Mouse (Mus musculus) small intestine, adult 2 months (tissue): ENCODE measurements around the gene Jkamp.

Experiments used
- CTCF ChIP-seq: fragments of 200-500 bp; IDR thresholded peaks from 2 replicates; pipeline ENCODE4 v1.5.1; 2012; ENCODE audit warnings: low read depth, mild to moderate bottlenecking, control low read depth, inconsistent platforms, low read length, moderate library complexity, mixed read lengths; ENCODE audit not compliant: insufficient replicate concordance, insufficient read length; ENCODE audit errors: extremely low read depth
- POLR2A ChIP-seq: fragments of 200-500 bp; IDR thresholded peaks from 2 replicates; pipeline ENCODE4 v1.6.1; 2012; ENCODE audit warnings: low read depth, mild to moderate bottlenecking, control low read depth, inconsistent platforms, low read length, moderate library complexity

DNA sequence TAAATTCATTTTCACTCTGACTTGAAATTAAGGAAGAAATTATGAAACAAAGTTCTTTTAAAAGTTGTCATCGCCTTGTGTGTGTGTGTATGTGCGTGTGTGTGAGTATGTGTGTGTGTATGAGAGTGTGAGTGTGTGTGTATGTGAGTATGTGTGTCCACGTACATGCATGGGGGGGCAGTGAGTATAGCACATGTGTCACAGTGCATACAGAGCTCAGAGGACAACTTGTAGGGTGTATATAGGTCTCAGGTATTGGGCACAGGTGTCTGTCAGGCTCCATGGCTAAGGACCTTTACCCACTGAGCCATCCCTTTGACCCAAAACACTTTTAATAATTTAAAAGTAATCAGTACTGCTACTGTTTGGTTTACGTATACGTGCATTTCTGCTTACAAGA is 18.6 kb downstream of the Jkamp start:
- TF ChIP-seq CTCF = no peak
- no peak for TF ChIP-seq POLR2A
